Mouse (Mus musculus): ENCODE measurements at regions not wholly inside any gene's neighbourhood (a gene's known extent, or its start where the extent isn't known, plus 50 kb on each side); places are given as distances from the start of the nearest gene placed in this dataset.

DNA sequence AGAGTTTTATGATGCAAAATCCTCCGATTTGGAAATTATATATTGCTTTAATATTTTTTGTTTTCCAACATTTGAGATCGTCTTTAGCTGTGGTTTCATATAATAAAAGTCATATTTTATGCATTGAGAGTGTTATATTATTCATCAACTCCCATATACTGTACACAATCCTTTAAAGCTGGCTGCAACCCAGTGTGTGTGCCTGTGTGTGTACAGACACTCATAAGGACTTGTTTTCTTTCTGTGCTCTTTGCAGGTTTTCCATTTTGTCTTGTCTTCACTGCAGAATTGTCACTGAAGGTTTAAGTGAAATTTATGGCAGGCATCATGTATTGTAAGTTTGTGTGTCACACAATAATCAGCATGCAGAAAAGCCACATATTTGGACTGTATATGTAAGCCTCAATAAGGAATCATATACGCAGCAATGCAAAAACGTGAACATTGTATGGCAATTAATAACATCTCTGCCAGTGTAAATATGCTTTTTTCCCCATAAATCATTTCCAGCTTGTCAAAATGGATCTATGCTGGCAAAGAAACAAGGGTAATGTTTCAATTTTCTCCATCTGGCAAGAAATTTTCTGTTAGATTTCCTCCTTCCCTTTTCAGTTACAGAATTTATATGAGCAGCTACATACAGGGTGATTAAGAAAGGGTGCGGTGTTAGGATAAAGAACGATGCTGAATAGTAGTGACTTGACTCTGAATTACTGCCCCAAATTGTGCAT is 342.4 kb upstream of the Pkn2 start:
- in situ Hi-C loops (cut with MboI, MseI), result no loop called here

DNA sequence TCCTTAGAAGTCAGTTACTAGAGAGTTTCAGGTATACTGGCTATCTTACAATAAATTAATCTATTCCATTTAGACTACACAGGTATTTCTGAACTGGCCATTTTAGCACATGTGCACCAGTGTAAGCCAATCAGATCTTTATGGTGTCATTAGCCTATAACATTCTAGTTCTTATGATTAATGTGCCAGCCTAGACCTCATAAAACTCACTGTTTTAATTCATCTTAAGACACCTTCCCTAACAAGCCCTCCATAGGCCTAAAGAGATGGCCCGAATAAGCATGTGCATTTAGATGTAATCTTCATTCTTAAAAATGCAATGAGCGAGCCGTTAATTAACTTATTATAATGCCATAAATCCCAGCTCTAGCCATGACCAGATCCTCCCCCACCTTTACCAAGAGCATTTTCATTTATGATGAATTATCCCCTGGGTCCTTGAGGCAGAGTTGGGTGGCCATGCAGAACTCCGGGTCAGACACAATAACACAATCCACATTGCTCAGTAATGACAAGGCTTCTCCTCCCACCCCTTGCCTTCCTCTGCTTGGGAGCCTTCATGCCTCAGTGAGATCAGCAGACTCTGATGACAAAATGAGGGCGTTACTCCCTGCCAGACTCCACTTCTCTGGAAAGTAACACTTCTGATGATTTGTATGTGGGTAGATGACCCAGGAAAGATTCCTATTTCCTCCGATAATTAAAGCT is 311.6 kb upstream of the Pkn2 start:
- in situ Hi-C loops (cut with MboI, MseI), result no loop called here

DNA sequence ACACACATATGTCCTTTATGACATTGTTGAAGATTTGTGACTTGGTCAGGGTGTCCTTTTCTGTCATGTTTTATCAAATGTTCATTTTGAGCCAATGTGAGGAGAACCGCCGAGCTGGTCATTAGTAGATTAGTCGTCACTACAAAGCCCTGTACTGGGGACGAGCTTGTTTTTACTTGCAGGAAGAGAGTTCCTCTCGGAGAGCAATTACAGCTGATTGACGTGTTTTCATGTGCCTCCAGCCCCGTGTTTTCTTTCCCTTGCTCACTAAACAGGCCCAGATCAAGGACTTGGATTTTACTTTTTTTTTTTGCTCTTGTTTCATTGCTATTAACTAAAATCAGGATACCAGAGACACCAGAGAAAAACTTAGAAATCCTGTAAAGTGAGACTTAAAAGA is 307.1 kb upstream of the Pkn2 start:
- in situ Hi-C loops (cut with MboI, MseI), result no loop called here

DNA sequence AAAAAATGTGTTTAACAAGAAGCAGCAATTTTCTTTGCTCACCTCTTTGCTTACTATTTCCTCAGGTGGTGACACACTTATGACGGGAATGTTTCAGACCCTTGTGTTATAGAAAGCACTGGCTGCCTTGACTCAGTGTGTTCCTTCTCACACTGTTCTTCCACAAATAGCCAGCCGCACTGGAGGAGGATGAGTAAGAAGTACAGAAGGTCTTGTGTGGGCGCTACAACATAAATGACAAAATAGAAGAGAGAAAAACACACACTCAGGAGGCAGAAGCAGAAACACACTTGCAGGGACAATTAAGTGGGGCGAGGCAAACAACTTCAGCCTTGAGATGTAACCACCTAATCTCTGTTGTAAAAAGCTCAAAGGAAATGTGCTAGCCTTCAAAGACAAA is 292.2 kb upstream of the Pkn2 start:
- in situ Hi-C loops (cut with MboI, MseI), result no loop called here

DNA sequence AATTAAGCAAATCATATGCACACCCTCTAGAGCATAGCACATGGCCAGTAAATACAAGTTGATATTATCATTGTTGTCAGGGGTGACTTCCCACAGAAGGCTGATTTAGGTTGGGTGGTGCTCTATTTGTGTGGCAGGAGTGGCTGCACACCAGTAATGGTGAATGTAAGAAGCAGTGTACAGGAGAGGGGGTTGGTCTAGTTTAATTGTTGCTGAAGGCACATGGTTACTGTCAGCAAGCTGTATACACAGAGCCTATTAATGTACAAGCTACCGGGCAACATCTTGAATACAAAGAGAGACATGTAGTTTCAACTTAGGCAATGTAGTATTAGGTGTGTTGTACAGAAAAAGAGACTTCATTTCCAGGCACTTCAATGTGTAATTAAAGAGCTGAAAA is 280.6 kb upstream of the Pkn2 start:
- in situ Hi-C loops (cut with MboI, MseI), result no loop called here

DNA sequence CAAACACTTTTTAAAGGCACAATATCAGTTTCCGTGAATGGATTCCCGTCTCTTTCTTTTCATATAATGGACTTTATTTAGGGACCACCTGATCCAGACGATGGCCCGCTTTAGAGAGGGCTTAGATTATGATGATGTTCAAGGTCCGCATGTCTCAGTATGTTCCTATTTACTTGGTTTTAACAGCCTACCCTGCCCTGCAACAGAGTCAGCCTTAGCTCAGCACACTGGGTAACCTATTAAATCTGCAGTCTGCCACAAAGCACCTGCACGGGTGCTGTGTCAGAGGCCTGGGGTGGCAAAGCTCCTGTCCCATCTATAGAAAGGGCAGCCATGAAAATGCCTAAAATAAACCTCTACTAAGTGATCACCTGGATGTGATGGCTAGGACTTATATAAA is 280.2 kb upstream of the Pkn2 start:
- in situ Hi-C loops (cut with MboI, MseI), result no loop called here

DNA sequence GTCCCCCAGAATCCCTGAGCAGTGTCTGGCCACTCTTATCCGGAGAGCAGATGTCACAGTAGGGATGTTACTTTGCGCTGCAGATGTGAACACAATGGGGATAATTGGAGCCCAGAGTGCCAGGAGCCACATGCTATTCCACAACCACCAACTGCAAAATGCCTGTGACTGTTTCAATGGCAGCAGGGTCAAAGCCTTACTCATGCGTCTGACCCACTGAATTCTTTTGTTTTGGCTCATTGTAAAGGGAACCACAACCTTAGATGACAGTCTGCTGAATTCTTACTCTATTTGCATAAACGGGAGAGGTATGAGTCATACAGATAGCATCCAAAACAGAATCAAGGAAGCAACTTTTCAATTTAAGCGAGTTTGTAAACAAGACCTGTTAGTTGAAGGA is 276.8 kb upstream of the Pkn2 start:
- in situ Hi-C loops (cut with MboI, MseI), result no loop called here

DNA sequence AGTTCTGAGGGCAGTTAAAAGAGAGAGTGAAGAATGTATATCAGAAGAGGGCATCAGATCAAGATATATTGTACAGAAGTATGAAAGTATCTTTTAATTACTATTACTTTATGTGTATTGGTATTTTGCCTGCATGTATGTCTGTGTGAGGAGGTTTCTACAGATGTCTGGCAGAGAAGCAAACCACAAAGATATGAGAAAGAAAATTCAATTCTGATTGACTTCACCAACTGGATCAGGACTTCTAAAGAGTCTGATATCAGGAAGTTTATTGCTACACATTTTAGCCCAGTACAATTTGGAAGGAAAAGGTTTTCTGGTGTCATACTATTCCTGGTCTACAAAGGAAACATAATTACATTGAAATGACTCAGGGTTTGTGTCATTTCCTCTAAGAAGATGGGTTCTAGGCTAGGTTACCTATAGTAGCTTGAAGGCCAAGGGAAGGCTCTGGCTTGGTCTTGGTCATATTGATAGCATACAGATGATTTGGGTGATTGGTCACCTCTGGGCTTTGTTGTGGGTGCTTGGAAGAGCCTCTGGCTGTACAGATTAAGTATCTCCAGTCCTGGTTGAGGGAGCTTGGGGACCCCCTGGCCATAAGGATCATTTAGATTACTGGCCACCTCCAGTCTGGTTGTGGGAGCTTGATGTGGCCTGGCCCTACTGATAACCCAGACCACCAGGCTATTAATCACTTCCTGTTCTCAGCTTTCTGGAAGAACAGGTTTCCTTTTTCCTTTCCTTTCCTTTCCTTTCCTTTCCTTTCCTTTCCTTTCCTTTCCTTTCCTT is 275.1 kb upstream of the Pkn2 start:
- in situ Hi-C loops (cut with MboI, MseI), result no loop called here

DNA sequence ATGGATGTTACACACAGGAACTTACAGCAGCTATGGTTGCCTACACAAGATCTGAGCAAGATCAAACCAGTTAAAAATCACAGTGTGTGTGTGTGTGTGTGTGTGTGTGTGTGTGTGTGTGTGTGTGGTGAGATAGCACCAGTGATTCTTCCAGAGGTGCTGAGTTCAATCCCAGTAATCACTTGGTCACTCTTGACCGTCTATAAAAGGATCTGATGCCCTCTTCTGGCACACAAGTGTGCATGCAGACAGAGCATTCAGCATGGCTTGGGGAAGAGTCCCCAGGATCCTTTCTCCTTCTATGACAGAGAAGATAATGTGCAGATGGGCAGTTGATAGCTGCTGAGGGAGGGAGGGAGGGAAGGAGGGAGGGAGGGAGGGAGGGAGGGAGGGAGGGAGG is 274.4 kb upstream of the Pkn2 start:
- in situ Hi-C loops (cut with MboI, MseI), result no loop called here

DNA sequence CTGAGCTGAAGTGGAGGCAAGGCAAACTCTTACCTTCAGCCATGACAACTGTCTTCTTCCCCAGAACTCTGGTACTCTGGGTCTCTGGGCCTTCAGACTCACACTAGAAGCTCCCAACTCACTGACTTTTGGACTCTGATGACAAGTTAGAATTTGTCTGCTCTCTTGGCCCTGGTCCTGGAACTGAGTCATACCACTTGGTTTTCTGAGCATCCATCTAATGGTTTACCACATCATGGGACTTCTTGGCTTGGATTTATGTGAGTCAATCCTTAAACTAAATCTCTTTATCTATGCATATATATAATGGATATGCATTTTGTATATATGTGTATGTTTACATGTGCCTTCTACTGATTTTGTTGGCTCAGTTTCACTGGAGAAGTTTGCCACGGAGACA is 273.8 kb upstream of the Pkn2 start:
- in situ Hi-C loops (cut with MboI, MseI), result no loop called here

DNA sequence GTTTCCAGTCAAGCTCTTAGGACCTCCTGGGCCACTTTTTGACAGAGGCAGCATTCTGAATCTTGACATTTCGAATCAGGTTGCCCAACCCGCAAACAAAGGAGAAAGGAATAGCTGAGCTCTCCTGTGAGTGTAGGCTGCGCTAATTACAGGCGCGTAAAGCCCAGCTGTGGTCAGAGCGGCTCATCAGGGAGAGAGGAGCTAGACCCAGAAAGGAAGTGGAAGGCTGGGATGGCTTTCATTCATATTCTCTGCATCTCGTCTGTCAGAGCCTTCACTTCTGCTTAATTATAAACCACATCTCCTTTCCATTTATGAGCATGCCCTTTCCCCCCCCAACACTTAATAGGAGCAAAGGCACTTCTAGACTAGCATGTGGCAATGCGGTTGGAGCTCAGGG is 265.7 kb upstream of the Pkn2 start:
- in situ Hi-C loops (cut with MboI, MseI), result loop anchor here (10.0 kb wide), 1 partner anchor 527 kb away; no protein-coding TSS in a partner anchor

DNA sequence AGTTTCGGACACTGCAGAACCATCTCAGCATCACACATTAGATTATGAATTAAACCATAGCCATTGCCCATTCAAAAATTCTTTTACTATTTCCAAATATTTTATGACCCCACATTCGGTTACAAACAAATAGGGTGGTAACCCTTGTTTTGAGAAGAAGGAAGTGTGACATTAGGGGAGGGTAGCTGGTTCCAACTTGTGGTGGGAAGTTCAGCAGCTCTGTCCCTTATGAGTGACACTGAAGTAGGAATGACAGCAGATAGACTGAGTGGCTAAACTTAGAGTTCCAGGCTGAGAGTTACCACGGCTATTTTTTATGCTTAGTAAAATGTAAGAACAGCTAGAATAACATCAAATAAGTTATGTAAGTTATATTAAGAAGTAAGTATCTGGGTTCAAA is 257.1 kb upstream of the Pkn2 start:
- in situ Hi-C loops (cut with MboI, MseI), result no loop called here

DNA sequence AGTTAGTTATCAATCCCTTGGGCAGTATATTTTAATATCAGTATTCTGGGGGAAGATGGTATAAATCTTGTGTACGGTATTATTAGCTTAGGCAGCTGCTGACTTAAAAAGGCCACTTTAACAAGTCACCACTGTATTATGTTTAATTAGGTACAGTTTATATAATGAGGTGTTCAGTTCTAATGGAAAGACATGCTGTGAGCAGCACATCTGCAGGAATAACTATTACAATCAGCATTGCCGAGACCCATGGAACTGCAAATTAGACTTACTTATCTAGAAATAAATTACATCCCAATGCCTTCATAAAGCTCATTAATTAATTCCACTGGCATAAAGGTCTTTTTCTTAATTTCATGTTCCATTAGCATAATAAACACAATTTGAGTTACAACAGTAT is 252.7 kb upstream of the Pkn2 start:
- in situ Hi-C loops (cut with MboI, MseI), result no loop called here

DNA sequence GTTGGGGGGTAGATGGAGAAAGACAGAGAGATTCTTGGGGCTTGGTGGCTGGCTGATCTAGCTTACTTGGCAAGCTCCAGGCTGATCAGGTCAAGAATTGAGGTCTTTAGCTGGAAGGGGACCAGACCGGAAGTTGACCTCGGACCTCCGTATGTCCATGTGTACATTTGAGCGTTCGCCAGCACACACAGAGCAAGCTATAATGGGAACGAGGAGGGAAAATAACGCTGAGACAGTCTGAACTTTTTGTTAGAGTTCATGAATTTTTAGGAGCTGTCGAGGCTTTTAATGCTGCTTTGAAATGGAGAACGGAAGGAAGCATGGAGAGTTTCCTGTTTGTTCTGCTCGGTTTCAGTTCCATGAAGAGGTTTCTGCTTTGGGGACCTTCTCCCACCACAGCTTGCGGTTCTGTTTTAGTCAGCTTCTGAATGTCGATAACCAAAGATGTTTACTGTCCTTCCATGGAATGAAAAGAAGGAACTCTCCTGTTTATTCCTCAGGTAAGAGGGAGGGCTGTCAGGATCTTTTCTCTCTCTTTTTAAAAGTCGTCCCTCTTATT is 226.0 kb upstream of the Pkn2 start:
- in situ Hi-C loops (cut with MboI, MseI), result no loop called here

DNA sequence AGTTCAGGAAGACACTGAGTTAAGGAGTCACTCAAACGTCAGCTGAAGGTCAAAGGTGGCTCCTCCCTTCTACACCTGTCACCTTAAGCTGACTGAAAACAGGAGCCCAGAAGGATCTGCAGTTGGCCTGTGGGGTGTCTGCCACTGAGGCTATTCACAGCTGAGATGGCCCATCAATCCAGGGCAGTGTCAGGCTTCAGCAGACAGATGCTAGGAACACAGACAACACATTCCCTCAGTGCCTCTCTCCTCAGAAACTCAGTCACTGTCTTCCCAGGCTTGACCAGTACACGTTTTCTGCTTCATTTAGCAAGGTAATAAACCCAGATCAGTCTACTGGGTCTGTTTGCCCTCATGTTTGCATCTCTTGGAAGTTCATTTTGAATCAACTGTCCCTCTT is 222.9 kb upstream of the Pkn2 start:
- in situ Hi-C loops (cut with MboI, MseI), result no loop called here

DNA sequence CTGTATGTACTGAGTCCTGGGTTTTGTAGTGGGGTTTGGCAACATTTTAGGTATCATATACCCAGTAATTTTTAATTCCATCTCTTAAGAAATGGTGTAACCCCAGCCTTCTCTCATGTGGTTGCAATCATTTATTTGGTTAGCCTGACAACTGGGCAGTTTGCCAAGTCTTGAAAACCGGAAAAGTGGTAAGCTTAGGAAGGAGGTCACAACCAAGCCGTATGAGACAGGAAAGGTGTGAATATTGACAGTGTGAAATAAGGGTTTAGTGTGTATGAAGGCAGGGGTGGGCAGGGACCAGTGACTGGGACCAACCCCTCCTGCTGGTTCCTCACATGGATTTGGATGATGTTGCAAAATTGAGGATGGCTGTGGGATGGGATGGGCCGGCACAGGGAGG is 221.5 kb upstream of the Pkn2 start:
- in situ Hi-C loops (cut with MboI, MseI), result no loop called here

DNA sequence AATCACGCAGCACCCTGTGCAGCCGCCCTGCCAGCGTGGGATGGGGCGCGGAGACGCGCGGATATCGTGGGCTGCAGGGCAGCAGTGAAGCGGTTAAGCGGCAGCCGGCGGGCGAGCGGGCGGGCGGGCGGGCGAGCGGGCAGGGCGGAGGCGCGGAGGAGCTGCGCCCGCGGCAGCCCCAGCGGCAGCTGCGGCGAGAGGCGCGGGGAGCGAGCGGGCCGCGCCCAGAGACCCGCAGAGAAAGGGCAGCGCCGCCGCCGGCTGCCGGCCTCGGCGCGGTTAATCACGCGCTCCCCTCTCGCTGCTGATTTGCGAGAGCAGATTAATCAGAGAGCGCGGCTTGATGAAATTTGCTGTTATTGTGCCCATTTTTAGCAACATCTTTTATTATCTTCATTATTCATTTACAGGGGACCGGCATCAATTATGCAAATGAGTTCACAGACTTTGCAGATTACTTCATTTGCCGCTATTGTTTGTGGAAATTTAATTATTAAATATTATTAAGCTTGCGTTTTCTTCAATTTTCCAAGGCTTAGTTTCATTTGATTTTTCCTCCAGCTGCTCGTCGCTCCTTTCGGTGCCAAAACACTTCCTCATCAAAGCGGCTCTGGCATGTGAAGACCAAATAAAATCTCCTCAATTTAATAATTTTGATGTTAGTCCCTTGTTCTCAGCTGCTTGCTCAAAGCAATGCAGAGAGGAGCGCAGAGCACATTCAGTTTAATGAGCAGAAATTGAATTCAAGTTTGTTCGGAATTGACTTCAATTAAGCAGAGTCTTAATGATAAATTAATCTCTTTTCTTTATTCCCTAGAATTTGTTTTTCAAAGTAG is 219.2 kb upstream of the Pkn2 start:
- in situ Hi-C loops (cut with MboI, MseI), result no loop called here

DNA sequence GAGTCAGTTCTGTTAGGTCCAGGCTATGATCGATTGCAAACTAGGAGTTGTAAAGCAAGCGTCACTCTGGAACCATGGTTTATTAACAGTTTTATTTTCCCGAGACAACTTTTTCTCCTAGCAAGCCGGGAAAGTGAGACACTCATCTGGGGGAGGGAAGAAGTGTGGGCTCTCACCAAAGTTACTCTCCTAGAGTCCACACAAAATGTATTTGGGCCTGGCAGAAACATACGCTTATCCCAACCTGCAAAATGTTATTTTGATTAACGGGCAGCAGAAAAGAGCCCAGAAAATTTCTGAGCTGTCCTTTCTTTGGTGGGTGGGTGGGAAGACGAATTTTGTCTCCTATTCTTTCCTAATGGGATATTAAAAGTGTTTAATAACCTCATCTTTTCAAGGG is 218.4 kb upstream of the Pkn2 start:
- in situ Hi-C loops (cut with MboI, MseI), result no loop called here

DNA sequence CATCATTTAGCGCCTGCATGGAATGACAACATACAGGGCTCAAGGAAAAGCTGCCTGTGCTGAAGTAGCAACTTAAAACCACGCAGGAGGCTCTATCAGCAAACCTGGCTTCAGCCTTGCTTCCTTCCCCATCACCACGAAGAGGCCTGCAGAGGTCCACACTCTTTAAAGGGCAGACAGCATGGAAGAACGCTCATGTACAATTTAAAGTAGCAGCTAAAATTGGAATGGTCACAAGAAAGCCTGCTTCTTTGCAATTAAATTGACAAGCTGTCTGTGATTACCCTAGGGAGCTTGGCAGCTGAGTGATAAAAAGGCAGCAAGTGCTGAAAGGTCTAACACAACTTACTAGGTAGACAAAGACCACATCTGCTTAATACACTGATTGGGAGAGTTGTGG is 210.4 kb upstream of the Pkn2 start:
- in situ Hi-C loops (cut with MboI, MseI), result no loop called here

DNA sequence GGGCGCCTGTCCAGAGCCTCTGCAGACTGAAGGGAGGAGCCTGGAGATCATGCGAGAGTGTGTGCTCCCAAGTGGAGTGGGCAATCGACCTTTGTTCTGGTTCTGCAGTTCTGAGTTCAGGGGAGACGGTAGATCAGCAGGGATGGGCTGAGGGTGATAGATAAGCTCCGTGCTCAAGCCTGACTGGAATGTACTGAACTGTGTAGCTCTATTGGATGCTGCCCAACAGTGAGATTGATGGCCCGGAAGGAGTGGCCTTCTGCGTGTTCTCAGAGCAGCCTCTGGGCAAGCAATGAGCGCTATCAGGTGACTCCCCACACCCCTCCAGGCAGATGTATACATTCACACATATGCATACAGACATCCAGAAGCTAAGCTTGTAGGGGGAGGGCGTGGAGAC is 209.1 kb upstream of the Pkn2 start:
- in situ Hi-C loops (cut with MboI, MseI), result no loop called here

DNA sequence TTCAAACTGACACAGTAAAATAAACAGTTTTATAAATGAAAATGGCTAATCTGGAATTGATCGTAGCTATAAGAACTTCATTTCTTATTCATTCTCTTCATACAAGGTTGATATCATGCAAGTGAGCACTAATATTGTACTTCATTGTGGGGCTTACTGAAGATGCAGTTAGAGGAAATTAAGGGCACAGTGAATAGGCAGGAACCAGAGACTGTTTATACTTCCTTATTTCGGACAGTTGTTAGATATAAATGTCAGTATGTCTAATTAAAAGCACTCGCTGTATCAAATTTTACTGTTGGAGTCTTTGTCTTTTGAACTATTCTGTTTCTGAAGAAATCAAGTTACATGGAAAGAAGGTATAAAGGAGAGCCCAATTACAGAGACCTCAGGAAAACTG is 208.5 kb upstream of the Pkn2 start:
- in situ Hi-C loops (cut with MboI, MseI), result no loop called here

DNA sequence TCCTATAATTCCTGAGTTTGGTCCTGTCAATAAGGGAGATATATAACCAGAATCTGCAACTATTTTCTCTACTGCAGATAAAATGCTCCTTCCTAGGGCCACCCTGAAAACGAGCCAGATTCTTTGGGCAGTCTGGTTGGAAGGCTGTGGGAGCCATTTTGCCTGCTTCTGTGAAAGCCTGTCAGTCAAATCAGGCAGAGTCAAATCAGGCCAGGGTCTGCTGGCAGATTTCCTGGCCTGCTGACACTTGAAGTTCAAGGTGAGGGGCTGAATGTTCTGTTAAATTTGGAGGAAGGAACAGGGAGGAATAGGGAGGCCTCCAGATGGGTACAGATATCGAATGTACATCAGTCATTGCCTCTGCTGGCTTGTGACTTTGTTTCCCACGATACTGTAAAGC is 206.0 kb upstream of the Pkn2 start:
- in situ Hi-C loops (cut with MboI, MseI), result no loop called here
